Mouse (Mus musculus): Measurements from ENCODE around the gene Plcl2. TPM values are rescaled to one million over a fixed set of nuclear protein-coding genes. Genes with fewer than 3 reads are reported as not detected.

Gene Plcl2
- polyA plus RNA-seq, 1 experiment from 2014 or later: 5.9 TPM

GRCm38 (mm10) chr17:50508055-50508774, 988 bp upstream of the Plcl2 start:
- no peak overlapping the region for H3K27ac ChIP-seq (ENCODE audit: low read length)
- 0 out of 2 replicates have a peak, but pooled peaks have one; percentile 5 for ATAC-seq (ENCODE audit: insufficient number of reproducible peaks, insufficient read depth, low FRiP score, low read depth)

GRCm38 (mm10) chr17:50508775-50509250, 390 bp upstream of the Plcl2 start:
- Histone ChIP-seq H3K27me3 (ENCODE audit: control insufficient read depth, insufficient read depth, low read length) (no peaks in the 10 kb centered on the region), H3K9me3 (ENCODE audit: control insufficient read depth, low read depth, low read length) (no peaks in the 10 kb centered on the region), H3K27ac (ENCODE audit: low read length) (0 out of 2 replicates have a peak overlapping the region, but pooled peaks have one; percentile 7), H3K4me2 (replicated peaks; ENCODE audit: low read depth, low read length) (peak overlapping the region; percentile 80), H3K9ac (replicated peaks; ENCODE audit: low read depth, low read length) (peak overlapping the region; percentile 76), H3K36me3 (ENCODE audit: control insufficient read depth, insufficient read depth, low read length) (no peaks in the 10 kb centered on the region), H3K4me1 (ENCODE audit: control insufficient read depth, insufficient read depth, low read length) (0 out of 2 replicates have a peak, but pooled peaks cover 4% of the 10 kb centered on the region), H3K4me3 (ENCODE audit: low read depth, low read length) (peak overlapping the region; percentile 79)
- peak; percentile 77 for ATAC-seq (ENCODE audit: insufficient number of reproducible peaks, insufficient read depth, low FRiP score, low read depth)
- WGBS: under 1% methylated on average over 31 of the region's 72 CpGs

More at GRCm38 (mm10) chr17:50508055-50508774, 988 bp upstream of the Plcl2 start:
- Histone ChIP-seq H3K9me3 (ENCODE audit: control insufficient read depth, low read depth, low read length) (no peaks in the 10 kb centered on the region), H3K4me1 (ENCODE audit: control insufficient read depth, insufficient read depth, low read length) (0 out of 2 replicates have a peak, but pooled peaks cover 4% of the 10 kb centered on the region), H3K27me3 (ENCODE audit: control insufficient read depth, insufficient read depth, low read length) (no peaks in the 10 kb centered on the region), H3K4me3 (ENCODE audit: low read depth, low read length) (peak overlapping the region; percentile 79), H3K36me3 (ENCODE audit: control insufficient read depth, insufficient read depth, low read length) (no peaks in the 10 kb centered on the region), H3K4me2 (replicated peaks; ENCODE audit: low read depth, low read length) (peak overlapping the region; percentile 80), H3K9ac (replicated peaks; ENCODE audit: low read depth, low read length) (peak overlapping the region; percentile 76; the same call in 1 of the 2 replicates)
- 18% methylated on average over 18 of the region's 18 CpGs for WGBS

GRCm38 (mm10) chr17:50510279-50510678, 1.1 kb downstream of the Plcl2 start:
- no peak overlapping the region for H3K27ac ChIP-seq (ENCODE audit: low read length)
- H3K9me3 ChIP-seq (ENCODE audit: control insufficient read depth, low read depth, low read length): no peaks in the 10 kb centered on the region
- peak overlapping the region; percentile 76; the same call in 1 of the 2 replicates for H3K9ac ChIP-seq (replicated peaks; ENCODE audit: low read depth, low read length)
- H3K36me3 ChIP-seq (ENCODE audit: control insufficient read depth, insufficient read depth, low read length): no peaks in the 10 kb centered on the region
- peak overlapping the region; percentile 79 for H3K4me3 ChIP-seq (ENCODE audit: low read depth, low read length)
- peak overlapping the region; percentile 80 for H3K4me2 ChIP-seq (replicated peaks; ENCODE audit: low read depth, low read length)
- no peak for ATAC-seq (ENCODE audit: insufficient number of reproducible peaks, insufficient read depth, low FRiP score, low read depth)
- WGBS: 49% methylated on average over 2 of the region's 2 CpGs
- H3K4me1 ChIP-seq (ENCODE audit: control insufficient read depth, insufficient read depth, low read length): 0 out of 2 replicates have a peak, but pooled peaks cover 4% of the 10 kb centered on the region
- no peaks in the 10 kb centered on the region for H3K27me3 ChIP-seq (ENCODE audit: control insufficient read depth, insufficient read depth, low read length)

- no peaks in the 10 kb centered on the region for H3K9me3 ChIP-seq (ENCODE audit: control insufficient read depth, low read depth, low read length)
- no peak overlapping the region for H3K27ac ChIP-seq (ENCODE audit: low read length)
- H3K9ac ChIP-seq (replicated peaks; ENCODE audit: low read depth, low read length): no peak overlapping the region
- H3K27me3 ChIP-seq (ENCODE audit: control insufficient read depth, insufficient read depth, low read length): no peaks in the 10 kb centered on the region
- H3K36me3 ChIP-seq (ENCODE audit: control insufficient read depth, insufficient read depth, low read length): no peaks in the 10 kb centered on the region
- no peak for ATAC-seq (ENCODE audit: insufficient number of reproducible peaks, insufficient read depth, low FRiP score, low read depth)
- WGBS: 72% methylated on average over 1 of the region's 1 CpGs
- 0 out of 2 replicates have a peak overlapping the region, but pooled peaks have one; percentile 79 for H3K4me3 ChIP-seq (ENCODE audit: low read depth, low read length)
- 0 out of 2 replicates have a peak, but pooled peaks cover 4% of the 10 kb centered on the region for H3K4me1 ChIP-seq (ENCODE audit: control insufficient read depth, insufficient read depth, low read length)
- peak overlapping the region; percentile 80 for H3K4me2 ChIP-seq (replicated peaks; ENCODE audit: low read depth, low read length)
Measured at GRCm38 (mm10) chr17:50510741-50511140, 1.5 kb downstream of the Plcl2 start.

GRCm38 (mm10) chr17:50512222-50512621, 3.0 kb downstream of the Plcl2 start:
- Histone ChIP-seq H3K9ac (replicated peaks; ENCODE audit: low read depth, low read length) (no peak overlapping the region), H3K27ac (ENCODE audit: low read length) (no peak overlapping the region), H3K9me3 (ENCODE audit: control insufficient read depth, low read depth, low read length) (no peaks in the 10 kb centered on the region), H3K4me1 (ENCODE audit: control insufficient read depth, insufficient read depth, low read length) (0 out of 2 replicates have a peak, but pooled peaks cover 4% of the 10 kb centered on the region), H3K4me3 (ENCODE audit: low read depth, low read length) (no peak overlapping the region), H3K36me3 (ENCODE audit: control insufficient read depth, insufficient read depth, low read length) (no peaks in the 10 kb centered on the region), H3K27me3 (ENCODE audit: control insufficient read depth, insufficient read depth, low read length) (no peaks in the 10 kb centered on the region), H3K4me2 (replicated peaks; ENCODE audit: low read depth, low read length) (no peak overlapping the region)
- ATAC-seq (ENCODE audit: insufficient number of reproducible peaks, insufficient read depth, low FRiP score, low read depth): no peak
- 86% methylated on average over 5 of the region's 5 CpGs for WGBS

GRCm38 (mm10) chr17:50512841-50513240, 3.6 kb downstream of the Plcl2 start:
- Histone ChIP-seq H3K4me3 (ENCODE audit: low read depth, low read length) (no peak overlapping the region), H3K27ac (ENCODE audit: low read length) (no peak overlapping the region), H3K9me3 (ENCODE audit: control insufficient read depth, low read depth, low read length) (no peaks in the 10 kb centered on the region), H3K27me3 (ENCODE audit: control insufficient read depth, insufficient read depth, low read length) (no peaks in the 10 kb centered on the region), H3K4me1 (ENCODE audit: control insufficient read depth, insufficient read depth, low read length) (0 out of 2 replicates have a peak, but pooled peaks cover 4% of the 10 kb centered on the region), H3K36me3 (ENCODE audit: control insufficient read depth, insufficient read depth, low read length) (no peaks in the 10 kb centered on the region), H3K9ac (replicated peaks; ENCODE audit: low read depth, low read length) (no peak overlapping the region), H3K4me2 (replicated peaks; ENCODE audit: low read depth, low read length) (no peak overlapping the region)
- WGBS: 92% methylated on average over 7 of the region's 7 CpGs
- ATAC-seq (ENCODE audit: insufficient number of reproducible peaks, insufficient read depth, low FRiP score, low read depth): no peak

- no peak overlapping the region for H3K4me3 ChIP-seq (ENCODE audit: low read depth, low read length)
- ATAC-seq (ENCODE audit: insufficient number of reproducible peaks, insufficient read depth, low FRiP score, low read depth): no peak
- 93% methylated on average over 7 of the region's 7 CpGs for whole genome bisulfite sequencing
Measured at GRCm38 (mm10) chr17:50513376-50513775, 4.2 kb downstream of the Plcl2 start.

GRCm38 (mm10) chr17:50514012-50514411, 4.8 kb downstream of the Plcl2 start:
- H3K4me3 ChIP-seq (ENCODE audit: low read depth, low read length): no peak overlapping the region
- H3K27me3 ChIP-seq (ENCODE audit: control insufficient read depth, insufficient read depth, low read length): no peaks in the 10 kb centered on the region
- 79% methylated on average over 7 of the region's 7 CpGs for WGBS
- no peak for ATAC-seq (ENCODE audit: insufficient number of reproducible peaks, insufficient read depth, low FRiP score, low read depth)
- H3K4me1 ChIP-seq (ENCODE audit: control insufficient read depth, insufficient read depth, low read length): 0 out of 2 replicates have a peak, but pooled peaks cover 4% of the 10 kb centered on the region
- H3K9me3 ChIP-seq (ENCODE audit: control insufficient read depth, low read depth, low read length): no peaks in the 10 kb centered on the region
- no peak overlapping the region for H3K4me2 ChIP-seq (replicated peaks; ENCODE audit: low read depth, low read length)
- no peak overlapping the region for H3K27ac ChIP-seq (ENCODE audit: low read length)
- no peaks in the 10 kb centered on the region for H3K36me3 ChIP-seq (ENCODE audit: control insufficient read depth, insufficient read depth, low read length)
- H3K9ac ChIP-seq (replicated peaks; ENCODE audit: low read depth, low read length): no peak overlapping the region

More at GRCm38 (mm10) chr17:50513376-50513775, 4.2 kb downstream of the Plcl2 start:
- H3K27me3 ChIP-seq (ENCODE audit: control insufficient read depth, insufficient read depth, low read length): no peaks in the 10 kb centered on the region
- H3K4me2 ChIP-seq (replicated peaks; ENCODE audit: low read depth, low read length): no peak overlapping the region
- no peaks in the 10 kb centered on the region for H3K36me3 ChIP-seq (ENCODE audit: control insufficient read depth, insufficient read depth, low read length)
- H3K27ac ChIP-seq (ENCODE audit: low read length): no peak overlapping the region
- no peaks in the 10 kb centered on the region for H3K9me3 ChIP-seq (ENCODE audit: control insufficient read depth, low read depth, low read length)
- 0 out of 2 replicates have a peak, but pooled peaks cover 4% of the 10 kb centered on the region for H3K4me1 ChIP-seq (ENCODE audit: control insufficient read depth, insufficient read depth, low read length)
- no peak overlapping the region for H3K9ac ChIP-seq (replicated peaks; ENCODE audit: low read depth, low read length)

Data from stomach, embryonic 14.5 days (tissue).